Mouse (Mus musculus): ENCODE data around the gene Ptgis. TPM values are rescaled to one million over a fixed set of nuclear protein-coding genes. Genes with fewer than 3 reads are reported as not detected.

Gene Ptgis
- polyA plus RNA-seq, 2 experiments = 31.2 to 37.7 TPM

- Histone ChIP-seq H3K4me1 (ENCODE audit: control insufficient read depth, insufficient read depth, low read length) (no peaks in the 10 kb centered on the region), H3K9ac (ENCODE audit: low read depth, low read length, severe bottlenecking) (no peak overlapping the region), H3K27me3 (ENCODE audit: control insufficient read depth, insufficient read depth, low read length) (no peaks in the 10 kb centered on the region), H3K9me3 (ENCODE audit: control insufficient read depth, low read length) (no peaks in the 10 kb centered on the region), H3K36me3 (ENCODE audit: control insufficient read depth, insufficient read depth, low read length) (peaks cover 18% of the 10 kb centered on the region), H3K27ac (replicated peaks; ENCODE audit: low read depth, low read length) (no peak overlapping the region), H3K4me2 (replicated peaks; ENCODE audit: low read depth, low read length, severe bottlenecking) (no peak overlapping the region), H3K4me3 (replicated peaks; ENCODE audit: low read length) (no peak overlapping the region)
- ATAC-seq (ENCODE audit: low FRiP score, low read depth) (no peak), DNase-seq (ENCODE audit: low spot score) (no peak)
- WGBS = 87% methylated on average over 3 of the region's 3 CpGs
- TF ChIP-seq POLR2A (IDR thresholded peaks at IDR 0.05; ENCODE audit: borderline replicate concordance, extremely low read depth, insufficient read depth, insufficient read length) = no peak
These were observed 27.3 kb downstream of the Ptgis start for GRCm38 (mm10) chr2:167213076-167213475.

GRCm38 (mm10) chr2:167212551-167212950 is 27.9 kb downstream of the Ptgis start:
- H3K36me3 ChIP-seq (ENCODE audit: control insufficient read depth, insufficient read depth, low read length) = peaks cover 18% of the 10 kb centered on the region
- no peak overlapping the region for H3K4me2 ChIP-seq (replicated peaks; ENCODE audit: low read depth, low read length, severe bottlenecking)
- 90% methylated on average over 6 of the region's 6 CpGs for WGBS
- H3K9me3 ChIP-seq (ENCODE audit: control insufficient read depth, low read length) = no peaks in the 10 kb centered on the region
- no peak overlapping the region for H3K27ac ChIP-seq (replicated peaks; ENCODE audit: low read depth, low read length)
- no peaks in the 10 kb centered on the region for H3K4me1 ChIP-seq (ENCODE audit: control insufficient read depth, insufficient read depth, low read length)
- no peak overlapping the region for H3K4me3 ChIP-seq (replicated peaks; ENCODE audit: low read length)
- TF ChIP-seq POLR2A (IDR thresholded peaks at IDR 0.05; ENCODE audit: borderline replicate concordance, extremely low read depth, insufficient read depth, insufficient read length) = no peak
- no peaks in the 10 kb centered on the region for H3K27me3 ChIP-seq (ENCODE audit: control insufficient read depth, insufficient read depth, low read length)
- H3K9ac ChIP-seq (ENCODE audit: low read depth, low read length, severe bottlenecking) = no peak overlapping the region
- no peak for ATAC-seq (ENCODE audit: low FRiP score, low read depth)
- DNase-seq (ENCODE audit: low spot score) = no peak

DNA sequence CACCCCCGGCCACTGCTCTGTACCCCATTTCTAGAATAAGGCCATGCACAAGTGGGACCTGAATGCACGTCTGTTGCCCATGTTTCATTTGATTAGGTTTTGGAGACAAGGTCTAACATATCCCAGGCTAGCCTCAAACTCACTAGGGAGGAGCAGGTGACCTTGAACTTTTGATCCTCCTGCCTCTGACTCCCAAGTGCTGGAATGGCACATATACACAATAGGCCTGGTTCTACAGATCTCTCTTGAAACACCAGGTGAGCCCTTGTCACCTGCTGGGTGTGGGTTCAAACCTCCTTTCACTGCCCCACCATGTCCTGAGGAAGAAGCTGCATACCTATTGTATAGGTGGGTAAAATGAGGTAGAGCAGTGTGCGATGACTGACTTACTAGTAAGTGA is 28.3 kb downstream of the Ptgis start:
- TF ChIP-seq POLR2A (IDR thresholded peaks at IDR 0.05; ENCODE audit: borderline replicate concordance, extremely low read depth, insufficient read depth, insufficient read length) = no peak
- H3K27ac ChIP-seq (replicated peaks; ENCODE audit: low read depth, low read length) = no peak overlapping the region
- H3K9me3 ChIP-seq (ENCODE audit: control insufficient read depth, low read length) = no peaks in the 10 kb centered on the region
- no peak overlapping the region for H3K4me2 ChIP-seq (replicated peaks; ENCODE audit: low read depth, low read length, severe bottlenecking)
- H3K4me3 ChIP-seq (replicated peaks; ENCODE audit: low read length) = no peak overlapping the region
- no peaks in the 10 kb centered on the region for H3K27me3 ChIP-seq (ENCODE audit: control insufficient read depth, insufficient read depth, low read length)
- peaks cover 18% of the 10 kb centered on the region for H3K36me3 ChIP-seq (ENCODE audit: control insufficient read depth, insufficient read depth, low read length)
- H3K9ac ChIP-seq (ENCODE audit: low read depth, low read length, severe bottlenecking) = no peak overlapping the region
- WGBS = 91% methylated on average over 3 of the region's 3 CpGs
- DNase-seq (ENCODE audit: low spot score) = no peak
- H3K4me1 ChIP-seq (ENCODE audit: control insufficient read depth, insufficient read depth, low read length) = no peaks in the 10 kb centered on the region
- no peak for ATAC-seq (ENCODE audit: low FRiP score, low read depth)

- WGBS = 79% methylated on average over 9 of the region's 9 CpGs
- ATAC-seq (ENCODE audit: low FRiP score, low read depth) (no peak), DNase-seq (ENCODE audit: low spot score) (no peak)
- Histone ChIP-seq H3K4me1 (ENCODE audit: control insufficient read depth, insufficient read depth, low read length) (no peaks in the 10 kb centered on the region), H3K4me2 (replicated peaks; ENCODE audit: low read depth, low read length, severe bottlenecking) (no peak overlapping the region), H3K4me3 (replicated peaks; ENCODE audit: low read length) (no peak overlapping the region), H3K27me3 (ENCODE audit: control insufficient read depth, insufficient read depth, low read length) (no peaks in the 10 kb centered on the region), H3K9me3 (ENCODE audit: control insufficient read depth, low read length) (no peaks in the 10 kb centered on the region), H3K9ac (ENCODE audit: low read depth, low read length, severe bottlenecking) (no peak overlapping the region), H3K36me3 (ENCODE audit: control insufficient read depth, insufficient read depth, low read length) (peaks cover 18% of the 10 kb centered on the region), H3K27ac (replicated peaks; ENCODE audit: low read depth, low read length) (no peak overlapping the region)
- no peak for TF ChIP-seq POLR2A (IDR thresholded peaks at IDR 0.05; ENCODE audit: borderline replicate concordance, extremely low read depth, insufficient read depth, insufficient read length)
These were observed 30.5 kb downstream of the Ptgis start for GRCm38 (mm10) chr2:167209900-167210299.

- Histone ChIP-seq H3K4me2 (replicated peaks; ENCODE audit: low read depth, low read length, severe bottlenecking) (no peak overlapping the region), H3K9me3 (ENCODE audit: control insufficient read depth, low read length) (no peaks in the 10 kb centered on the region), H3K4me1 (ENCODE audit: control insufficient read depth, insufficient read depth, low read length) (no peaks in the 10 kb centered on the region), H3K4me3 (replicated peaks; ENCODE audit: low read length) (no peak overlapping the region), H3K9ac (ENCODE audit: low read depth, low read length, severe bottlenecking) (no peak overlapping the region), H3K27me3 (ENCODE audit: control insufficient read depth, insufficient read depth, low read length) (no peaks in the 10 kb centered on the region), H3K27ac (replicated peaks; ENCODE audit: low read depth, low read length) (no peak overlapping the region), H3K36me3 (ENCODE audit: control insufficient read depth, insufficient read depth, low read length) (peaks cover 12% of the 10 kb centered on the region)
- no peak for TF ChIP-seq POLR2A (IDR thresholded peaks at IDR 0.05; ENCODE audit: borderline replicate concordance, extremely low read depth, insufficient read depth, insufficient read length)
- no peak for DNase-seq (ENCODE audit: low spot score)
- 91% methylated on average over 3 of the region's 3 CpGs for WGBS
- no peak for ATAC-seq (ENCODE audit: low FRiP score, low read depth)
These were observed 31.4 kb downstream of the Ptgis start for GRCm38 (mm10) chr2:167208984-167209383.

Measured in limb, embryonic 14.5 days (tissue).